Mouse (Mus musculus) hindbrain, postnatal 0 days (tissue): ENCODE measurements at regions not wholly inside any gene's neighbourhood (a gene's known extent, or its start where the extent isn't known, plus 50 kb on each side); places are given as distances from the start of the nearest gene placed in this dataset.

Experiments
- ATAC-seq: fragments of 200-750 bp; cut with Nextera tagmentation; 2 replicates; pipeline ENCODE4 v1.8.0; 2017; ENCODE audit warnings: mild to moderate bottlenecking, moderate TSS enrichment, moderate library complexity
- DNase-seq: peaks from one replicate; pipeline ENCODE4 v3.0.0-alpha.2; 2015; ENCODE audit warnings: low spot score
- H3K27ac ChIP-seq: fragments of 300-500 bp; sonication (generic); 2 replicates; pipeline ENCODE4 v1.5.1; 2014; ENCODE audit warnings: mild to moderate bottlenecking
- H3K27me3 ChIP-seq: fragments of 300-500 bp; sonication (generic); 2 replicates; pipeline ENCODE4 v1.6.1; 2014; ENCODE audit warnings: low read length, mixed read lengths; ENCODE audit not compliant: insufficient read depth
- H3K36me3 ChIP-seq: fragments of 300-500 bp; sonication (generic); 2 replicates; pipeline ENCODE4 v1.6.1; 2014; ENCODE audit warnings: low read length, mixed read lengths; ENCODE audit not compliant: insufficient read depth
- H3K4me1 ChIP-seq: fragments of 300-500 bp; sonication (generic); 2 replicates; pipeline ENCODE4 v1.6.1; 2014; ENCODE audit warnings: antibody characterized with exemption, low read length, mixed read lengths; ENCODE audit not compliant: insufficient read depth
- H3K4me2 ChIP-seq: fragments of 300-500 bp; sonication (generic); 2 replicates; pipeline ENCODE4 v1.6.1; 2014; ENCODE audit warnings: low read depth, mild to moderate bottlenecking, low read length, moderate library complexity, mixed read lengths
- H3K4me3 ChIP-seq: fragments of 300-500 bp; sonication (generic); 2 replicates; pipeline ENCODE4 v1.5.1; 2014; ENCODE audit warnings: low read length
- H3K9ac ChIP-seq: fragments of 300-500 bp; sonication (generic); replicated peaks from 2 replicates; pipeline ENCODE4 v1.6.1; 2014; ENCODE audit warnings: mild to moderate bottlenecking, low read length, moderate library complexity, mixed read lengths
- H3K9me3 ChIP-seq: fragments of 300-500 bp; sonication (generic); 2 replicates; pipeline ENCODE4 v1.6.1; 2016; ENCODE audit warnings: low read length, mixed read lengths
- CTCF ChIP-seq: IDR thresholded peaks from 2 replicates; pipeline ENCODE4 v1.5.1; 2016; ENCODE audit warnings: antibody characterized with exemption, control low read depth, low read depth
- WGBS: fragments of 180-500 bp; shearing (Covaris S2); extraction: QIAGEN DNeasy Blood & Tissue Kit; methylation state at CpG from one replicate; pipeline ENCODE4 v1.1.7; 2014; 5-methylcytosine and 5-hydroxymethylcytosine counted together

DNA sequence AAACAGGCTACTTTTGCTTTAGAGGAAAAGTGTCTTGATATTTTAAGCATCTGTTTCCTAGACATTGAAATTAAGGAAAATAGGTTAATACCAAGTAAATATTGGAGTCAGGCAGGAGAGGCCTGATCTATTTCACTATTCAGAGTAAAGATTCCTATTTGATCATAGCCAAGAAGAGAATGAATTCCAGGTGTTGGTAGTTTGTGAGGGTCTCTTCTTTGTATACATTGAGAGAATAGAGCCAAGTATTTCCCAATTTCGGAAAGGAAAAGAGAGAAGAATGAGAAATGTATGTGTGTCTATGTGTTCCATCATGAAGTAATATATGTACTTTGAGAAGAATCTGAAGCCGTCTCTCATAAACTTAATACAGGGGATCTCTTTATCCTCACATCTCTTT is 756.7 kb downstream of the Adgrl2 start:
- no peak for ATAC-seq
- H3K4me3 ChIP-seq = no peak overlapping the region
- TF ChIP-seq CTCF = no peak
- H3K4me2 ChIP-seq = no peak overlapping the region
- H3K9me3 ChIP-seq = no peaks in the 10 kb centered on the region
- no peak overlapping the region for H3K9ac ChIP-seq
- no peak for DNase-seq
- no peaks in the 10 kb centered on the region for H3K4me1 ChIP-seq
- WGBS = 90% methylated on average over 2 of the region's 2 CpGs
- H3K27ac ChIP-seq = no peak overlapping the region
- no peaks in the 10 kb centered on the region for H3K27me3 ChIP-seq
- no peaks in the 10 kb centered on the region for H3K36me3 ChIP-seq

DNA sequence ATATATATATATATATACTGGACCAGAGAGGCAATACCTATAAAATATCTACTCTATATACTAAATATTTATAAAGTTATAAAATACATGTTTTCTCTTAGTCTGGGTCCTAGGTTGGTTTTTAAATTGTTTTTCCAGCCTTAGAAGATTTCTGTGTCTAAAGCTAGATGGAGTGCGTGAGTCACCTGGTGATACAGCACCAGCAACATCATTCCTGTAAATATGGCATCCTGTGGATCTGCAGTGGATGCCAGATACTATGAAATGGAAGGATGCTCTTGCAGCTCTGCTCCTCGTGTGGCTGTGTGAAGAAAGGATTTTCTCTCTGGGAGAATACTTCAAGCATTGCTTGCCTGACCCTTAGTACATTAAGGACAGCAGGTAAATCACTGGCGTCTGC is 761.2 kb downstream of the Adgrl2 start:
- H3K9ac ChIP-seq = no peak overlapping the region
- H3K27ac ChIP-seq = no peak overlapping the region
- H3K27me3 ChIP-seq = no peaks in the 10 kb centered on the region
- H3K4me2 ChIP-seq = no peak overlapping the region
- no peaks in the 10 kb centered on the region for H3K9me3 ChIP-seq
- H3K36me3 ChIP-seq = no peaks in the 10 kb centered on the region
- peak; percentile 41; the same call in 1 of the 2 replicates for TF ChIP-seq CTCF
- no peak overlapping the region for H3K4me3 ChIP-seq
- ATAC-seq = no peak
- 67% methylated on average over 3 of the region's 3 CpGs for whole genome bisulfite sequencing
- DNase-seq = peak; percentile 32
- H3K4me1 ChIP-seq = no peaks in the 10 kb centered on the region

DNA sequence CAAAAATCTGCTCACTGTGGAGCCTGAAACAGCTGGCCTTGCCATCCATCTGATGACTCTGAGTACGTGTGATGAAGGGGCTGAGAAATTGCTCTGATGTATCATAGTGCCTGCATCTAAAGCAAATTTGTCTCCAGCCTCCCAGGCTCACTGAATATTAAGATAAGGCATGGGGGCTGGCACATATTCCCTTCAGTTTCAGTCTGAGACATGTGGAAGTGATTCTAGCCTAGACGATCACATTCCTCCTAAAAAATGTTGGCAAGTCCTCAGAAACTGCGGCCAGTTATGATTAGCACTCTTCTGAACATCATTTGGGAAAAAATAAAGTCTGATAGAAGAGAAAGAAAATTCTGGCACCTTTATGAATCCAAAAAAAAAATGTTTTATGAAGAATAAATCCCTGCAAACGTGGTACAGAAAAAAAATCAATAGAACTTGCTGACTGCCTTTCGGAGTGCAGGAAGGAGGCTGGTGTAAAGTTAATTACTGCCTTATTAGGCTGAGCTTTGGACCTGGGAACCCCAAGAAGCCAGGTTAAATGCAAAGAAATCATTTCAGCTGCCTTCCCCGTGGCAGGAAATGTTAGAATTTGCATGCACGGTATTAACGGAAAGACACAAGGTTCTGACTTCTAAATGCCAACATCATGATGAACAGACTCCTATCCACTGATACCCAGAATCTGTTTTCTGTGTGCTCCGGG is 762.2 kb downstream of the Adgrl2 start:
- 64% methylated on average over 9 of the region's 9 CpGs for WGBS
- H3K27ac ChIP-seq = no peak overlapping the region
- H3K4me1 ChIP-seq = no peaks in the 10 kb centered on the region
- DNase-seq (no peak), ATAC-seq (no peak)
- TF ChIP-seq CTCF = no peak
- H3K36me3 ChIP-seq = no peaks in the 10 kb centered on the region
- no peaks in the 10 kb centered on the region for H3K9me3 ChIP-seq
- no peak overlapping the region for H3K4me2 ChIP-seq
- no peaks in the 10 kb centered on the region for H3K27me3 ChIP-seq
- no peak overlapping the region for H3K4me3 ChIP-seq
- H3K9ac ChIP-seq = no peak overlapping the region

DNA sequence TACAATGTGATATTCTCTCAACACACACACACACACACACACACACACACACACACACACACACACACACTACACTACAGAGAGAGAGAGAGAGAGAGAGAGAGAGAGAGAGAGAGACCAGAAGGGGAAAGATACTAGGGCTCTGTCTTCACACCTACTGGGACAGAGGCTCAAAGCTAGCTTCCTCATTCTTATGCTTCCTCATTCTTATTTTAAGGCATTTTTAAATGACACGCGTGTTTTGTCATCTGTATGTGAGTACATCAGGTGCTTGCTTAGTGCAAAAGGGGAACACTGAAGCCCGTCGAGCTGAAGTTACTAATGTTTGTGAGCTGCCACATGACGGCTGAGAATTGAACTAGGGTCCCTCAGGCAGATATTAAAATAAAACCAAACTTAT is 769.5 kb downstream of the Adgrl2 start:
- Histone ChIP-seq H3K27me3 (no peaks in the 10 kb centered on the region), H3K9ac (no peak overlapping the region), H3K36me3 (no peaks in the 10 kb centered on the region), H3K27ac (no peak overlapping the region), H3K4me1 (no peaks in the 10 kb centered on the region), H3K9me3 (no peaks in the 10 kb centered on the region), H3K4me2 (no peak overlapping the region), H3K4me3 (no peak overlapping the region)
- DNase-seq = no peak
- ATAC-seq = no peak
- no peak for TF ChIP-seq CTCF
- WGBS = 87% methylated on average over 5 of the region's 5 CpGs

DNA sequence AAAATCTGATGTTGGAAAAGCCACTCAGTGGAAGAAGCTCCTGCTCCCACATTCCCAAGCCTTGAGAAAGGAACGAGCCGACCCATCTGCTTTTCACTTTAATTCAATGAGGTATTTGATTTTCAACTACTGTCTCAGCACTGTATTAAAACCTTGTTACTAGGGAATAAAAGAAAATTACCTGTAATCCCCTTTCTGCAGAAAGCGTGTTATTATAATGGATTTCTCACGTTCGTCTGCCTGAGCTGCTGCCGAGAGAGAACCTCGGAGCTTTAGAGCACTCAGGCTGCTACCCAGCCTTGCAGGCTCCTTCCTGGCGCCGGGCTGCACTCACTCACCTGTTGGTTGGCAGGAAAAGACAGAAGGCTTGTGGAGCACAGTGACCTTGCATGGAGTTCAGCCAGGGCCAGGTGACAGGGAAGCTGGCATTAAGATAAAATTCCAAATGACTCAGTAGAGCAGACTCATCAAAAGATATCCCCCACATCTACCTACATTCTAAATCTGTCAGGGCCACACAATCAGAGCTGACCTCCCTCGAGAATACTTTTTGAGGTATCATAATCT is 770.2 kb downstream of the Adgrl2 start:
- ATAC-seq = no peak
- no peaks in the 10 kb centered on the region for H3K4me1 ChIP-seq
- no peaks in the 10 kb centered on the region for H3K27me3 ChIP-seq
- DNase-seq = peak; percentile 6
- no peak overlapping the region for H3K4me3 ChIP-seq
- H3K27ac ChIP-seq = no peak overlapping the region
- H3K9me3 ChIP-seq = no peaks in the 10 kb centered on the region
- H3K9ac ChIP-seq = no peak overlapping the region
- no peaks in the 10 kb centered on the region for H3K36me3 ChIP-seq
- WGBS = 64% methylated on average over 10 of the region's 10 CpGs
- no peak for TF ChIP-seq CTCF
- H3K4me2 ChIP-seq = no peak overlapping the region

DNA sequence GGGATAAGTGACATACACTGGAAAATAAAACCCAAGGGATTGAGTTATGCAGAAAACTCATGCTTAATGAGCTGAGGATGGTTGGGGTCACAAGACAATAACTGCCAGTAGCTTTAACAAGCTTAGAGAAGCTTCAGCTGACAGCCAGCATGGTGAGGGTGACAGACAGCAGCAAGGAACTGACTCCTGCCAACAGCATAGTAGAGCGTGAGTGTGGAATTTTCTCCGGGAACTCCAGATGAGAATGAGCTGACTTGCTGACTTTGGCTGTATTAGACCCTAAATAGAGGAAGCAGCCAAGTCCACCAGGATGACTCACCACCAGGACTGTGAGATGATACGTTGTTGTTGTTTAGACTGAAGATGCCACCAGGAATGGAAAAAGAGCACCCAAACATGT is 788.2 kb downstream of the Adgrl2 start:
- ATAC-seq (no peak), DNase-seq (no peak)
- Histone ChIP-seq H3K9ac (no peak overlapping the region), H3K4me3 (no peak overlapping the region), H3K4me1 (no peaks in the 10 kb centered on the region), H3K36me3 (no peaks in the 10 kb centered on the region), H3K27me3 (no peaks in the 10 kb centered on the region), H3K27ac (no peak overlapping the region), H3K9me3 (no peaks in the 10 kb centered on the region), H3K4me2 (no peak overlapping the region)
- 57% methylated on average over 3 of the region's 3 CpGs for WGBS
- no peak for TF ChIP-seq CTCF

DNA sequence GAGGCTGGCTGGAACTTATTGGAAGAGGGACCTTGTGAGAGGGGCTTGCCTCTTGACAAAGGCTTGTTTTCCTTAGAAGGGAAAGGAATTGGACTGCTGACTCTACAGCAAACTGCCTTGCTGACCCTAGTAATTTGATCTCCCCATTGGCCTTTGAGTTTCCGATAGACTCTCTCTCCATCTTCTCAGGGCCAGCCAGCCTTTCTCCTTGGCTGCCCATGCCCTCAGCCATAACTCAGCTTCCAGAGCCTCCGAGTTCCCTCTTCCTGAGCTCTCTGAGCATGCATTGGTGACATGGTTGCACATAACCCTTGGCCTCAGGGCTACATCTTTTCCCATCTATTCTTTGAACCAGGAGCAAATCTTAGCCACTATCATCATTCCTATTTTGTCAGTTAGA is 803.7 kb downstream of the Adgrl2 start:
- no peak for TF ChIP-seq CTCF
- ATAC-seq (no peak), DNase-seq (no peak)
- Histone ChIP-seq H3K36me3 (no peaks in the 10 kb centered on the region), H3K9ac (no peak overlapping the region), H3K9me3 (no peaks in the 10 kb centered on the region), H3K27me3 (no peaks in the 10 kb centered on the region), H3K4me1 (no peaks in the 10 kb centered on the region), H3K4me3 (no peak overlapping the region), H3K27ac (no peak overlapping the region), H3K4me2 (no peak overlapping the region)
- WGBS = 65% methylated on average over 2 of the region's 2 CpGs
